Comparison of ENCODE assay signal across 8 mouse cellular contexts in genomic region chrX:73881463-73881862, GRCm38 (mm10). TPM values are rescaled to one million over a fixed set of nuclear protein-coding genes. Genes with fewer than 3 reads are reported as not detected.
DNase-seq lines count a peak whose midpoint lies in the region; ATAC-seq and TF ChIP-seq lines count a peak whose summit lies in the region.

No protein-coding gene starts in this region.

- TF ChIP-seq CTCF in hindbrain, postnatal 0 days (IDR thresholded peaks at IDR 0.05; ENCODE audit: low read depth) = no peak

- no peaks in the 10 kb centered on the region for H3K4me1 ChIP-seq in embryonic facial prominence, embryonic 11.5 days (ENCODE audit: control insufficient read depth, insufficient read depth, low read length)
- no peaks in the 10 kb centered on the region for H3K4me1 ChIP-seq in hindbrain, postnatal 0 days (ENCODE audit: insufficient read depth, low read length)
- H3K4me1 ChIP-seq in midbrain, embryonic 11.5 days (ENCODE audit: control insufficient read depth, insufficient read depth, low read length) = peaks cover 2% of the 10 kb centered on the region; the same call in 1 of the 2 replicates

- no peak overlapping the region for H3K4me3 ChIP-seq in embryonic facial prominence, embryonic 11.5 days (ENCODE audit: low read depth, low read length)
- H3K4me3 ChIP-seq in hindbrain, postnatal 0 days (ENCODE audit: low read length) = peak overlapping the region; percentile 54; the same call in 1 of the 2 replicates
- H3K4me3 ChIP-seq in midbrain, embryonic 11.5 days (ENCODE audit: low read depth, low read length) = no peak overlapping the region

- DNase-seq in MN1 (ENCODE audit: low spot score) = peak; percentile 53
- peak; percentile 1 for DNase-seq in embryonic facial prominence, embryonic 11.5 days (ENCODE audit: low spot score)
- no peak for DNase-seq in hindbrain, postnatal 0 days (ENCODE audit: low spot score)
- peak; percentile 80 for DNase-seq in midbrain, embryonic 11.5 days (ENCODE audit: low spot score, missing footprints)
- no peak for DNase-seq in right cerebral cortex, postnatal 25 days
- DNase-seq in thymus, postnatal 14 days = no peak

- 12% methylated on average over 6 of the region's 6 CpGs for WGBS in embryonic facial prominence, embryonic 11.5 days
- 16% methylated on average over 6 of the region's 6 CpGs for WGBS in hindbrain, postnatal 0 days
- whole genome bisulfite sequencing in midbrain, embryonic 11.5 days = 16% methylated on average over 6 of the region's 6 CpGs

- no peaks in the 10 kb centered on the region for H3K36me3 ChIP-seq in embryonic facial prominence, embryonic 11.5 days (replicated peaks; ENCODE audit: control insufficient read depth, insufficient read depth, low read depth, low read length)
- H3K36me3 ChIP-seq in hindbrain, postnatal 0 days (ENCODE audit: insufficient read depth, low read length) = no peaks in the 10 kb centered on the region
- no peaks in the 10 kb centered on the region for H3K36me3 ChIP-seq in midbrain, embryonic 11.5 days (ENCODE audit: control insufficient read depth, insufficient read depth, low read length)

- H3K9me3 ChIP-seq in embryonic facial prominence, embryonic 11.5 days (replicated peaks; ENCODE audit: control insufficient read depth, low read length) = no peaks in the 10 kb centered on the region
- no peaks in the 10 kb centered on the region for H3K9me3 ChIP-seq in hindbrain, postnatal 0 days (ENCODE audit: low read length)
- H3K9me3 ChIP-seq in midbrain, embryonic 11.5 days (ENCODE audit: control insufficient read depth, low read length) = no peaks in the 10 kb centered on the region

- no peak overlapping the region for H3K9ac ChIP-seq in embryonic facial prominence, embryonic 11.5 days (replicated peaks; ENCODE audit: low read length)
- peak overlapping the region; percentile 50 for H3K9ac ChIP-seq in hindbrain, postnatal 0 days (replicated peaks; ENCODE audit: low read length)
- peak overlapping the region; percentile 54; the same call in 1 of the 2 replicates for H3K9ac ChIP-seq in midbrain, embryonic 11.5 days (ENCODE audit: low read length)

- no peak overlapping the region for H3K4me2 ChIP-seq in embryonic facial prominence, embryonic 11.5 days (ENCODE audit: low read depth, low read length)
- H3K4me2 ChIP-seq in hindbrain, postnatal 0 days (ENCODE audit: low read depth, low read length) = peak overlapping the region; percentile 55
- H3K4me2 ChIP-seq in midbrain, embryonic 11.5 days = peak overlapping the region; percentile 67; the same call in 1 of the 2 replicates

- ATAC-seq in embryonic facial prominence, embryonic 11.5 days (replicated peaks; ENCODE audit: insufficient number of reproducible peaks, low FRiP score, low TSS enrichment, low read depth) = no peak
- ATAC-seq in hindbrain, postnatal 0 days = peak; percentile 24; the same call in 1 of the 2 replicates
- ATAC-seq in midbrain, embryonic 11.5 days (ENCODE audit: low FRiP score) = no peak
- no peak for ATAC-seq in granulocyte monocyte progenitor cell, adult 5-6 weeks (replicated peaks; ENCODE audit: poor library complexity, severe bottlenecking)
- ATAC-seq in megakaryocyte progenitor cell, adult 5-6 weeks (replicated peaks; ENCODE audit: poor library complexity) = no peak

- H3K27ac ChIP-seq in embryonic facial prominence, embryonic 11.5 days (replicated peaks; ENCODE audit: low read depth, low read length) = no peak overlapping the region
- H3K27ac ChIP-seq in hindbrain, postnatal 0 days = peak overlapping the region; percentile 74; the same call in 1 of the 2 replicates
- no peak overlapping the region for H3K27ac ChIP-seq in midbrain, embryonic 11.5 days (ENCODE audit: low read depth, low read length)

- H3K27me3 ChIP-seq in embryonic facial prominence, embryonic 11.5 days (ENCODE audit: control insufficient read depth, insufficient read depth, low read length) = peaks cover 6% of the 10 kb centered on the region; the same call in 1 of the 2 replicates
- H3K27me3 ChIP-seq in hindbrain, postnatal 0 days (ENCODE audit: insufficient read depth, low read length) = no peaks in the 10 kb centered on the region
- H3K27me3 ChIP-seq in midbrain, embryonic 11.5 days (ENCODE audit: control insufficient read depth, insufficient read depth, low read length) = peaks cover 8% of the 10 kb centered on the region

RNA-seq across cellular contexts. Expression of gene Avpr2, which starts 10.4 kb away (rescaled TPM):
- 0.25 TPM in 1 of 2 replicates, not detected in the other for polyA plus RNA-seq in embryonic facial prominence, embryonic 11.5 days (2014; fragmentation: Nextera tagmentation; extraction: Ambion mirVana)
- not detected in 2 replicates for total RNA-seq in hindbrain, postnatal 0 days (2014; rRNA removed)
- not detected in 2 replicates for polyA plus RNA-seq in hindbrain, postnatal 0 days (2015; fragmentation: Nextera tagmentation; extraction: Ambion mirVana)
- not detected in 2 replicates for polyA plus RNA-seq in midbrain, embryonic 11.5 days (2014; fragmentation: Nextera tagmentation; extraction: Ambion mirVana)
- total RNA-seq in granulocyte monocyte progenitor cell, adult 5-6 weeks (2014; fragmentation: Nextera tagmentation) = not detected in 2 replicates
- total RNA-seq in granulocyte monocyte progenitor cell, adult 5-6 weeks (2017) = 0.09 TPM in 1 of 2 replicates, not detected in the other
- total RNA-seq in megakaryocyte progenitor cell, adult 5-6 weeks (2015) = not detected in 2 replicates
- total RNA-seq in megakaryocyte progenitor cell, adult 5-6 weeks (2017) = 0.12 and 0.30 TPM in 2 replicates

RNA-seq across cellular contexts. Expression of gene L1cam, which starts 14.4 kb away (rescaled TPM):
- 6.6 and 10.8 TPM in 2 replicates for polyA plus RNA-seq in embryonic facial prominence, embryonic 11.5 days (2014; fragmentation: Nextera tagmentation; extraction: Ambion mirVana)
- total RNA-seq in hindbrain, postnatal 0 days (2014; rRNA removed) = 237 and 269 TPM in 2 replicates
- polyA plus RNA-seq in hindbrain, postnatal 0 days (2015; fragmentation: Nextera tagmentation; extraction: Ambion mirVana) = 57.4 and 73.8 TPM in 2 replicates
- polyA plus RNA-seq in midbrain, embryonic 11.5 days (2014; fragmentation: Nextera tagmentation; extraction: Ambion mirVana) = 18.3 and 21.3 TPM in 2 replicates
- total RNA-seq in granulocyte monocyte progenitor cell, adult 5-6 weeks (2014; fragmentation: Nextera tagmentation) = 0.11 and 0.13 TPM in 2 replicates
- 0.26 and 1.6 TPM in 2 replicates for total RNA-seq in granulocyte monocyte progenitor cell, adult 5-6 weeks (2017)
- 1.3 and 1.5 TPM in 2 replicates for total RNA-seq in megakaryocyte progenitor cell, adult 5-6 weeks (2015)
- total RNA-seq in megakaryocyte progenitor cell, adult 5-6 weeks (2017) = 0.17 and 0.46 TPM in 2 replicates

RNA-seq across cellular contexts. Expression of gene Arhgap4, which starts 40.2 kb away (rescaled TPM):
- 1.5 and 2.0 TPM in 2 replicates for polyA plus RNA-seq in embryonic facial prominence, embryonic 11.5 days (2014; fragmentation: Nextera tagmentation; extraction: Ambion mirVana)
- total RNA-seq in hindbrain, postnatal 0 days (2014; rRNA removed) = 7.0 and 7.1 TPM in 2 replicates
- 1.6 and 1.7 TPM in 2 replicates for polyA plus RNA-seq in hindbrain, postnatal 0 days (2015; fragmentation: Nextera tagmentation; extraction: Ambion mirVana)
- polyA plus RNA-seq in midbrain, embryonic 11.5 days (2014; fragmentation: Nextera tagmentation; extraction: Ambion mirVana) = 1.7 and 2.1 TPM in 2 replicates
- 45.1 and 49.1 TPM in 2 replicates for total RNA-seq in granulocyte monocyte progenitor cell, adult 5-6 weeks (2014; fragmentation: Nextera tagmentation)
- 26.4 and 36.3 TPM in 2 replicates for total RNA-seq in granulocyte monocyte progenitor cell, adult 5-6 weeks (2017)
- total RNA-seq in megakaryocyte progenitor cell, adult 5-6 weeks (2015) = 21.8 and 25.2 TPM in 2 replicates
- total RNA-seq in megakaryocyte progenitor cell, adult 5-6 weeks (2017) = 39.2 and 40.1 TPM in 2 replicates

RNA-seq across cellular contexts. Expression of gene Naa10, which starts 40.3 kb away (rescaled TPM):
- 154 and 159 TPM in 2 replicates for polyA plus RNA-seq in embryonic facial prominence, embryonic 11.5 days (2014; fragmentation: Nextera tagmentation; extraction: Ambion mirVana)
- 70.7 and 79.2 TPM in 2 replicates for total RNA-seq in hindbrain, postnatal 0 days (2014; rRNA removed)
- 102 and 104 TPM in 2 replicates for polyA plus RNA-seq in hindbrain, postnatal 0 days (2015; fragmentation: Nextera tagmentation; extraction: Ambion mirVana)
- polyA plus RNA-seq in midbrain, embryonic 11.5 days (2014; fragmentation: Nextera tagmentation; extraction: Ambion mirVana) = 117 and 121 TPM in 2 replicates
- 159 and 179 TPM in 2 replicates for total RNA-seq in granulocyte monocyte progenitor cell, adult 5-6 weeks (2014; fragmentation: Nextera tagmentation)
- 155 and 215 TPM in 2 replicates for total RNA-seq in granulocyte monocyte progenitor cell, adult 5-6 weeks (2017)
- total RNA-seq in megakaryocyte progenitor cell, adult 5-6 weeks (2015) = 115 and 125 TPM in 2 replicates
- 169 and 186 TPM in 2 replicates for total RNA-seq in megakaryocyte progenitor cell, adult 5-6 weeks (2017)

RNA-seq across cellular contexts. Expression of gene Renbp, which starts 49.2 kb away (rescaled TPM):
- 20.3 and 24.3 TPM in 2 replicates for polyA plus RNA-seq in embryonic facial prominence, embryonic 11.5 days (2014; fragmentation: Nextera tagmentation; extraction: Ambion mirVana)
- total RNA-seq in hindbrain, postnatal 0 days (2014; rRNA removed) = 5.5 and 6.3 TPM in 2 replicates
- polyA plus RNA-seq in hindbrain, postnatal 0 days (2015; fragmentation: Nextera tagmentation; extraction: Ambion mirVana) = 15.2 and 16.5 TPM in 2 replicates
- polyA plus RNA-seq in midbrain, embryonic 11.5 days (2014; fragmentation: Nextera tagmentation; extraction: Ambion mirVana) = 14.4 and 17.6 TPM in 2 replicates
- total RNA-seq in granulocyte monocyte progenitor cell, adult 5-6 weeks (2014; fragmentation: Nextera tagmentation) = 24.5 and 60.3 TPM in 2 replicates
- 13.6 and 24.3 TPM in 2 replicates for total RNA-seq in granulocyte monocyte progenitor cell, adult 5-6 weeks (2017)
- 7.5 and 7.6 TPM in 2 replicates for total RNA-seq in megakaryocyte progenitor cell, adult 5-6 weeks (2015)
- total RNA-seq in megakaryocyte progenitor cell, adult 5-6 weeks (2017) = 17.6 and 33.4 TPM in 2 replicates

Comparison
In these comparisons a context has a peak if more than half of its experiments do, and no peak if none do; other contexts are left out.
1. DNase-seq: peak in MN1 (single experiment), embryonic facial prominence, embryonic 11.5 days (single experiment) and midbrain, embryonic 11.5 days (single experiment); none in hindbrain, postnatal 0 days (single experiment), right cerebral cortex, postnatal 25 days (single experiment) and thymus, postnatal 14 days (single experiment).
2. RNA of gene L1cam, which starts 14.4 kb away (total RNA-seq): 237 to 269 TPM in hindbrain, postnatal 0 days; 0.17 to 1.5 TPM in megakaryocyte progenitor cell, adult 5-6 weeks and 0.11 to 1.6 TPM in granulocyte monocyte progenitor cell, adult 5-6 weeks; every median in the first group is over 10 times any median in the second.